Mouse (Mus musculus) cerebellum, adult (tissue): ENCODE results near the gene Arhgef15.
A peak's percentile ranks its signal among the peaks of the same experiment; 100 is the strongest.
"Not testable (repeated sequence)": the region's sequence is repeated elsewhere in the genome, so short reads cannot be mapped to it uniquely, and the experiment has no call there.

Experiments
- ATAC-seq: cut with Nextera tagmentation; 2 replicates; pipeline ENCODE4 v1.9.2; 2017; ENCODE audit warnings: mild to moderate bottlenecking, moderate library complexity, mixed read lengths; ENCODE audit not compliant: insufficient number of reproducible peaks, low FRiP score, low TSS enrichment

The Arhgef15 gene

DNA sequence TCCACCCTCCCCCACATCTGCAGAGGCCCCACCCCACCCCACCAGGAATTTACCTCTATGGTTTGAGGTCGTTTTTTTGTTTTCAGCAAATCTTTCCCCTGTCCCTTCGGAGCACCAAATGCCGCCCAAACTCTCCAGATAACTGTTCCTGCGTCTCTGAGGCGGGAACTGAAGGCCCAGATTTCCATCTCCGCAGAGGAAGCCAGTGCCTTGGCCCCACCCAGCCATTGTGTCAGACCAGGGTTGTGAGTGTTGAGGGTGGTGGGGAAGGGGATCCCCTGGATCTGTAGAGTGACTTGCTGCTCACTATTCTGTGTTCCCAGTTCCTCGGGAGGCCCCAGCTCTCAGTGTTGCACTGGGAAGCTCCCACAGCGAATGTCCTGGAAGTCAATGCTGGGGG is at the start of gene Arhgef15:
TSS of gene Arhgef15 (minus strand) at position 173 of the 400 bp plus-strand sequence.
- no peak for ATAC-seq

DNA sequence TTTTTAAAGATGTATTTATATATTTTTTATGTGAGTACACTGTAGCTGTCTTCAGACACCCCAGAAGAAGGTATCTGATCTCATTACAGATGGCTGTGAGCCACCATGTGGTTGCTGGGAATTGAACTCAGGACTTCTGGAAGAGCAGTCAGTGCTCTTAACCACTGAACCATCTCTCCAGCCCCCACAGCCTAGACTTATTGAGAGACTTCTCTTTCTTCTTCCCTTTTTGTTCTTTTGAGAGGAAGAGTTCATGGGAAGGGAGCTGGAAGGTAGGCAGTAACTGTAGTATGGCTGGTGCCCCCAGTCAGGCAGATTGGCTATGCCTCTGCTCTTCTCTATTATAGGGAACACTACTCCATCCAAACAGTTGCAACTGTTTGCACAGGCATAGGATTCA is 49.3 kb upstream of the Arhgef15 start:
- ATAC-seq: not testable (repeated sequence)

DNA sequence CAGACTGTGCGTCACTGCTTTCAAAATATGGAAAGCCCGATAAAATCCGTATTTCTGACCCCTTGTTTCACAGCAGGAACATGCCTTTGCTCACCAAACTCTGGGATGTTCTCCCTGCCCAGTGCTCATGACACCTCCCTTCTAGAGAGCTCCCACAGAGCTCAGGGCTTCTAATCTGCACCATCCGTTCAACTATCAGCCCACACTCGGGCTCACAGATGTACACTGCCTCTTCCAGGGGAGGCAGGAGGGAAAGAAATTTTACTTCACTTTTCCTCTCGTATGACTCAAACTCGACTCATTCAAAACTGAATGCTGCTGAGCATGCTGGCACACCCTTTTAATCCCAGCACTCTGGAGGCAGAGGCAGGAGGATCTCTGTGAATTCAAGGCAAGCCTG is 47.9 kb upstream of the Arhgef15 start:
- ATAC-seq: no peak

DNA sequence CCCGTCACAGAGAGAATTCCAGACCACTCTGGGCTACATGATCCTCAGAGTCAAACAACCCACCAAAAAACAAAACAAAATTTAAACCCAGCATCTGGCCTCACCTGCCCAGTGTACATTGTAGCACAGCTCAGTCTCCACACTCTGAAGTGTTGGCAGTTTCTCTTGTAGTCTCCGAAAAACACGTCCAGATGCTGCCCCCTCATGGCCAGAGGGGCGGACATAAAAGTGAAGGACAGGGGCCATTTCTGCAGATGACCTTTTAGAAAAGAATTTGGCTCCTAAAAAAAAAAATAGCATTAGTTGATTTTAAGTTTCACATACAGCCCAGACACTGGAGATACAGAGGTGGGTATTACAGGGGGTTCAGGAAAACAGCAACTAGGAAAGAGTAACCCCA is 46.3 kb upstream of the Arhgef15 start:
- ATAC-seq: no peak

DNA sequence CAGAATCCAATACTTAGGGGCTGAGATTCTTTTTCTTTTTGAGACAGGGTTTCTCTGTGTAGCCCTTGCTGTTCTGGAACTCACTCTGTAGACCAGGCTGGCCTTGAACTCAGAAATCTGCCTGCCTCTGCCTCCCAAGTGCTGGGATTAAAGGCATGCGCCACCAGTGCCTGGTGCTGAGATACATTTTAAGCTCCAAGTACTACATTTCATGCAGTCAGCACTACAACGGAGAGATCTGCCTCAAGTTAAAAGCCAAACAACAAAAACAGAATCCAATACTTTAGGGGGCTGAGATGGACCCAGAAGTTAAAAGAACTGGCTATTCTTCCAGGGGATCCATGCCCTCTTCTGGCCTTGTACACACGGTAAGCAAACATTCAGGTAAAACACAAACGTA is 45.5 kb upstream of the Arhgef15 start:
- not testable (repeated sequence) for ATAC-seq

DNA sequence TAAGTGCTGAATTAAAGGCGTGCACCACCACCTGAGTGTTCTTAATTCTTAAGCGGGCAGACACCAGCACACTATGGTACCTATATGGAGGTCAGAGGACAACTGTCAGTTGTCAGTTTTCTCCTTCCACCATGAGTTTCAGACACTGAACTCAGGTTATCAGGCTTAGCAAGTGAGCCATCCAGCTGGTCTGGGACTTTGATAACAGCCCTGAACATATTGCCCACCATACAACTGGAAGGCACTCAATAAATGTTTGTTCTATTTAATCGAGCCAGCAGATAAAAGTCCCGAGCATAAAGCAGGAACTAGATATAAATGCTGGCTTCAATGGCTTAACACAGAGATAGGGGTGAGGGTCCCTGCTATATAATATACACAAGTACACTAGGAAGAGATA is 39.8 kb upstream of the Arhgef15 start:
- ATAC-seq: no peak

DNA sequence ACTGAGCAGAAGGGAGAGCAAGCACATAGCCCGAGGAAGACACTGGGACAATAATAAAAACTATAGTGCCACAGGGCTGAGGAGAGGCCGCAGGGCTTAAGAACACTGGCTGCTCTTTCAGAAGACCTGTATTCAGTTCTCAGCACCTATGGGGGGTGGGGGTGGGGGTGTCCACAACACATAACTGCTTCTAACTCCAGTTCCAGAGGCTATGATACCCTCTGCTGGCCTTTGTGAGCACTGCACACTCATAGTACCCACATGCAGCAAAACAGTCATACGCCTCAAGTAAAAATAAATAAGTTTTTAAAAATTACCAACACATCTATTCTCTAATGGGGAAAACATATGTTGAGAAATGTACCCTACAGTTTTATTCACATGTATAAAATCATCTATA is 37.1 kb upstream of the Arhgef15 start:
- ATAC-seq: no peak

DNA sequence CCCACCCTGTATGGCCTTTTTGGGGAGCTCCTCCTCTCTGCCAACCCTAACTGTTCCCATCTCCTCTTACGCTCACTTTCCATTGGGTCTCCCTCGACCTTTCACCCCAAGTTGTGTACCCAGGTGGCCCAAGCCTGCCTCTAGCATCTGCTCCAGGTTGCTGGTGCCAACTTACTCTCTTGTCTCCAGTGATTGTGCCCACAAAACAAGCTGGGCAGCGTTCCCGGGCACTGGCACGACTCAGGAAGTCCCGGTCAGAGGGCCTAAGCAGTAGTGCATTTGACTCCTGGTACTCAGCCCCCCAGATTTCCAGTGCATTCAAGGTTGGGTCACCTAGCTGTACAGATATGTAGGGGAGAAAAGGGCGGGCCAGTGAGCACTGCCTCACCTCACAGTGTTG is 35.8 kb upstream of the Arhgef15 start:
- no peak for ATAC-seq

DNA sequence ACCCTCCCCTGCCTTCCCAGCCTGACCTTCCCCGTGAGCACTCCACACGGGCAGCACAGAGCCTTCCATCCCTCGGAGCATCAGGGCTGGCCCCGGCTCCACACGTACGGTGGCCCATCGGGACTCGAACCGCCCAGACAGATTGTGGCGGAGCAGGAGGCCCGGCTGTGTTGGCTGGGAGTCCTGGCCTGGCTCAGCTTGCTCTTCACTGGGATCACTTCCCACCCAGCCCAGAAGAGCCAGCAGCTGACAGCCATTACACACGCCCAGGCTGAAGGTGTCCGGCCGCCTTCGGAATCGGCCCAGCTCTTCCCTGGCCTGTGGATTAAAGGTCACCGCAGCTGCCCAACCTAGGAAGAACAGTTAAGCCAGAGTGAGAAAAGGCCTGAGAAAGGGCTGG is 31.1 kb upstream of the Arhgef15 start:
- ATAC-seq: peak; percentile 49; the same call in 1 of the 2 replicates

DNA sequence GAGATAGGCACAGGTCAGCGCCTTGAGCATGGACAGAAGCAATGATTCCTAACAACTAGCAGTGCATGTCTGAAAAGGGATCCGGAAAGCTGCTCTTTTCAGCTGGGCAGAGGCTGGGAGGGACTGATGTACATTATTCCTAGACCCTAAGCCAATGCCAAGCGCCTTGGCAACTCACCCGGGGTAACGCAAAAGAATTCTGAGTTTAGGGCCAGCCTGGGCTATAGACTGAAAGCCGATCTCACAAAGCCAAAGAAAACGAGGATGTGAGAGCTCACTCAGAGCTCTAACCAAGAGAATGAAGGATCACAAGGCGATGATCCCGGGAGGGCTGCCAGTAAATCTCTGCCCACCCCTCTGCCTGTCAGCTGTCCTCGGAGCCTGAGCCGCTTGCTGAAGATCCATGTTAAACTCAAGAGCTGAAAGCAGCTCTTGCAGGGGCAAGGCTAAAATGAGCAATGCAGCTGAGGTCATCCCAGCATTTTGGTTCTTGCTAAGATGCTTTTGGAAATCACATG is 30.1 kb upstream of the Arhgef15 start:
- ATAC-seq: no peak

DNA sequence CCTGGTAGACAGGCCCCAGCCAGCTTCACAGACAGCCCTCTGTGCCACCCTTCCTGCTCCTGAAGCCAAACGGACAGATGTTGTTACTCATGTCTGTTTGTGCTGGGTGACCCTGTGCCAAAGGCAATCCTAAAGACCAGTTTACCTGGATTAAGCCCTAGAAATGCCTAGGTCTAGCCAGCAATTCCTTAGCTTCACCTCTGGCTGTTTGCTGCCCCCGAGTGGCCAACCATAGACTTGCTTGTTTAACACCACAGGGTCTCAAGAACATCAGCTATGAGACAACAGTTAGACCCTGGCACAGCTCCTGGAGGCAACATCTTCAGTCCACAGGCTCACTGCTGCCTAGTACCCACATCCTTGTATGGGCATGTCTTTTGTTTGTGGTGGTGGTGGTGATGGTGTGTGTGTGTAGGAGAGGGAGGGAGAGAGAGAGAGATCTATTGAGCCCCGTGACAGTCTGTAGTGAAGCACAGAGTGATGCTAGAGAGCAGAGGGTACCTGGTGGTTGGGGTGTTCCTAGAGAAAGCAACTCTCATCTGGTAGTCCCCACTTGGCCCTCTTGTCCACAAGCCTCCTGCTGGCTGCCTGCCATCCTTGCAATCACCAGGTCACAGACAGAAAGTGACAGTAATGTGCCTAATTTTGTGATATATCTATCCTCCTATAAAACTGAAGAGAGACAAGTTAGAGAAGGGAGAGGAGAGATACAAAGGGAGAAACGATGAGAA is 25.5 kb upstream of the Arhgef15 start:
- ATAC-seq: no peak; the same call in 1 of the 2 replicates

DNA sequence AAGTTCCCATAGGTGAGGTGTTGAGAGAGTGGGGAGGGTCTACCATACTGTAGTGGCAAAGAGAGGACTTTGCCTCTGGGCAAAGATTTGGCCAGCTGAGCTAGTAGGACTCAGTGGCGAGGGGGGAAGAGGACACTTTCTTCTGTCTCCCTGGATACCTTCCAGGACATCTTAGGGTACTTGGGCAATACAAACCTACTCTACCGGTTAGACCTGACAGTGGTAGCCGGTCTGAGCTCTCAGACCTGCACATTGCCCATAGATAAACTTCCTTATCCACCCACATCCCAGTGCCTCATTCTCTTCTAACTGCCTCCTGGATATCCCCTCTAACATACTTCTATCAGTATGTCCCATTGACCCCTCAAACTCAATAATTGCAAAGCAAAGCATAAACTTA is 23.6 kb upstream of the Arhgef15 start:
- ATAC-seq: no peak

DNA sequence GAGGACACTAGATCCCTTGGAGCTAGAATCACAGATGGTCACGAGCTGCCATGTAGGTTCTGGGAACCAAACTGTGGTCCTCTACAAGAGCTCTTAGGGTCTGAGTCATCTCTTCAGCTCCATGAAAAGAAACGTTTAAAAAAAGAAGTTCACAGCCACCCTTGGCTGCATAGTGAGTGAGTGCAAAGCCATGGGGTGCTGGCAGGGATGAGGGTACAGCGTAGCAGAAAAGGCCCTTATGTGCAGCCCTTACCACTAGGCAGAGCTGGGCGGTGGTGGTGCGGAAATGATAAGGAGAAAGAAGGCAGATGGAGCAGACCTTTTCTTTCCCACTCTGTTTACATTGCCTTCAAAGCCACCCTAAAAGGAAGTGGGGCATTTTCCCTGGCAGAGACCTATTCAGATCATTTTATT is 22.0 kb upstream of the Arhgef15 start:
- ATAC-seq: no peak

DNA sequence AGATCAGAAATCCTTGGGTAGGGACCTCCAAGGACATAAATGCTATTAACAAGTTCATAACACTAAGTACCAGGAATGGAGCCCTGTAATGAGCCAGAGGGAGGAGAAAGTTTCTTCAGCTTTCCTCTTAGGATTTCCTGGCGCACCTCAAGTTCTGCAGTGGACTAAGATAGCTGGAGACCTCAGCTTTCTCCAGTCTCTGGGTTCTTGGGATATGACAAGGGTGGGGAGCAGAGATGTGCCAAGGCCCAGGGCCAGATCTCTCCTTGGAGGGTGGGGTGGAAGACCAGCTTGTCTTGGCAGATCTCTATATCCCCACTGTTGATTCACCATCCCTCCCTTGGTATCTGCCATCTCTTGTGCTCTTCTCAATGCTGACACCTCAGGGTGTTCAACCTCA is 18.3 kb upstream of the Arhgef15 start:
- ATAC-seq: no peak

DNA sequence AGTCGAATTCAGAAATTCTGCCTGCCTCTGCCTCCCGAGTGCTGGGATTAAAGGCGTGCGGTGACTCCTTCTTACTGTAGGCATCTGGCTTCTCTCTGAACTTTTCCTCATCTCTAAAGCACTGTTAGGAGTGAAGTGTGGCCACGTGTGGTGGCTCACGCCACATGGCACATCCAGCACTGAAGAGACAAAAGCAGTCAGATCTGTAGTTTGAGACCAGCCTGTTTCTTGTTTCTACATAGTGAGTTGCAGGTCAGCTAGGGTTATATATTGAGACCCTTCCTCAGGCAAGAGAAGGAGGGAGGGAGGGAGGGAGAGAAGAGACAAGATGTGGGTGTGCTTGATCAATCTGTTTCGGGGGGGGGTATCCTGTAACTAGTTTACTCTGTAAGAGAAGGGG is 17.8 kb upstream of the Arhgef15 start, which contains the start of gene Rangrf:
TSS of gene Rangrf (minus strand) at position 101 of the 400 bp plus-strand sequence.
- no peak for ATAC-seq

DNA sequence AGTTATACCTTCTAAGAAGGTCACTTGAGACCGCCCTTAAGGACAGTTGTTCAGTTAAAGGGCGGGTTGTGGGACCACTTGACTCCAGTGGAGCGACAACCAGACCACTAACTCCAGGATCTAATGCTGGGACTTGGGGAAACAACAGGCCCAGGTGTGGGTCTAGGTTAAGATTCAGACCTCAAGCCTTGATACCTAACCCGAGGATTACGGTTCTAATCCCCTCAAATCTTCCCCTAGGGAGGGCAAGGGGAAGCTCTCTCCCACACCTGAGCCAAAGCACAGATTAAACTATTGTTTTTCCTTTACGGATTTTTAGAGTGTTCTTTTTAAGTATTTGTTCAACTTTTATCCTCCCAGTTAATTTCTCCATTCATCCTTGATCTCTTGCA is 16.8 kb upstream of the Arhgef15 start:
- ATAC-seq: no peak

DNA sequence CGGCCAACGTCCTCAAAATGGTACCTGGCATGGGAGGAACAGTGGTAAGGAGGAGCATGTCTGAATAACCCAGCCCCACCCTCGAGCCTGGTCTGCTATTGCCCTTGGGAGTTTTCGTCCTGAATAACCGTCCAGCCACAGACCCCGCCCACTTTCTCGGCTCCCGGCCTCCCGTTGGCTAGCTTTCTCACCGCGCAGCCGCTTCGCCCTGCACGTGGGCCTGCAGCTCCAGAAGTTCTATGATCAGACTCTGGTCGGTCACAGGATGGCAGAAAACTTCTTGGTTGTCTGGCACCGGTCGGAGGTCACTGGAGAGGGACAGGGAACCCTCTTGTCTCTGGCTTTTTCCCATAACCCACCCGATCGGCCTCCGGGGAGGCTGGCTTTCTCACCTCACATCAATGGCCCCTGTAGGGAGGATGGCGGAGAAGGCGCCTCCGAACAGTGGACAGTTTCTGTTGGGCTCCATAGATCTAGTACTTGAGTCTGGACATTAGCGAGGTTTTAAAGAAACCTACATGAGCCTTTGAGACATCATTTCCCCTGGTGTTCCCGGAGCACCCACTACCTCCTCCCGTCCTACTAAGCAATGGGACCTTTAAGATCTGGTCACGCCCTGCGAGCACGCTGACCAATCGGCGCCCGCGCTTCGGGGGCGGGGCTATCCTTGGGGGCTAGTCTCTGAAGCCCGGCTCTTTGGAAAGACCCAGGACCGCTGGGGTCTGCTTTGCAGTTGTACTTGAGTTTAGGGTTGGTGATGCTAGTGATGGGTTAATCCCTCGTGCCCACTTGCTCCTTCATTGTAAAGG is 16.2 kb upstream of the Arhgef15 start:
- peak; percentile 90; the same call in 1 of the 2 replicates for ATAC-seq

DNA sequence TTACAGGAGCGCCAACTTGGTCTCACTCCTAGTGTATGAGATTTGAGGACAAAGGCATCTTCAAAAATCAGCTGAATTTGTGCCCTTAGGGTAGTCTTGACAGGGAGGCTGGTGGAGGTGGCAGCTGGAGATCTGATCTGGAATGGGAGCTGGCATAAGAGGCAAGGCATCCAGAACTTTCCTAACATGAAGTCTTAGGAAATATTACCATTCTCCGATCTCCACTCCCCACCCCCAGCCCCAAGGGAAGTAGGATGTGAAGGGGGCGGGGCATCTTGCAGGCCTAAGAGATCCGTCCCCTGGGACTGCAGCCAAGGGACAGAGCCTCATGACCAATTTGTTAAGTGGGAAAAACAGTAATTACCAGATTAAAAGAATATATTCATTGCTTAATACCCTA is 13.0 kb upstream of the Arhgef15 start:
- no peak for ATAC-seq

DNA sequence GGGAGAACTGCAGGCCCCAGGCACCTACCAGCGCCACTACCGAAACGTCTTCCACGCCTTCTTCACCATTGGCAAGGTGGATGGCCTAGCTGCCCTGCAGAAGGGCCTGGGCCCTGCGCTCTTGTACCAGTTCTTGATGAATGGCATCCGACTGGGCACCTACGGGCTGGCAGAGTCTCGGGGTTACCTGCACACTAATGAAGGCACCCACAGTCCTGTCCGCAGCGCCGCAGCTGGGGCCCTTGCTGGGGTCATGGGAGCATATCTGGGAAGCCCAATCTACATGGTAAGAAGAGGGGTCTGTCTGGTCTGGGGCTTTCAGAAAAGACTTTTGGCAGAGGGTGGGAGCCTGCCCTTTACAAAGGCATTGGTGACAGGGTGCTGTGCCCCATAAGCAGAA is 11.5 kb upstream of the Arhgef15 start:
- ATAC-seq: no peak

DNA sequence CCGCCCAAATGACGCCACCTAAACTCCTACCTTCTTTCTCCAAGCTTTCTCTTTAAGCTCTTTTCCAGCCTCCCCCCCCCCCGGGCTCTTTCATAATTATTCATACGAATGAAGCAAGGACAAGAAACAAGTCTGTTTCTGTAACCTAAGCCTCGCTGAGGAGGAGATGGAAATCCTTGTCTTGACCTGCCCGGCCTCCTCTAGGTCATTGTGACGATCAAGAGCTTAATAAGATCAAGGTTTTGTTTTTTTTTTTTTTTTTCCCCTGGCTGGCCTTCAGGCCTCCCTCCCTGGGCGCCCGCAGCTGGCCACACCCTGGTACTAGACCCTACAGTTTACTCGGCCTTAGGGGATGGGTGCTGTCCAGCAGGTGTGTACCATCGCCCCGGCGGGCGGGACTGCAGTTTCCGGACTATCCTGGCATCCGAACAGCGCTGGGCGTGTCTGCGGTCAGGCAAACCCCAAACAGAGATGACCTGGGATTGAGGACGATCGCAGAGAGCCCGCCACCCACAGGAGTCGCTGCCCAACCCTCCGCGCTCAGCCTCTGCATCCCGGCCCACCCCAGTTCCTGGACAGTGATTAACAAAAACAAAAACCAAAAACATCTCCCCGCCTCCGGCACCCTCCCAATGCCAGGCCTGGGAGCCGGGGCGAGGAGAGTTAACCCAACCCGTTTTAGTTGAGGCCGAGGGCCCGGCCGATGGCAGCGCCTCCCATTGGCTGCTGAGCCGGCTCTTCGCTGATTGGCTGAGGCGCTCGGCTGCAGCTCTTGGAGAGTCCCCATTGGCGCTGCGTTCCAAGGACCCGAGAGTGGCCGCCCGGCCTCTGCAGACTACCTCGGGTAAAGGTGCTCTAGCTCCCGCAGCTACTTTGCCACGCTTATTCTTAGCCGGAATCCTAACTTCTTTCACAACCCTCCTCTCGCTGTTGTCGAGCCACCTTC is 10.3 kb upstream of the Arhgef15 start, which contains the start of gene Slc25a35:
TSS of gene Slc25a35 (plus strand) at position 795 of the 946 bp plus-strand sequence.
- peak; percentile 97 for ATAC-seq
